Mouse (Mus musculus): Measurements from ENCODE around the gene Ugt2a3. TPM values are rescaled to one million over a fixed set of nuclear protein-coding genes. Genes with fewer than 3 reads are reported as not detected.
"Not testable (repeated sequence)": the region's sequence is repeated elsewhere in the genome, so short reads cannot be mapped to it uniquely, and the experiment has no call there.

Ugt2a3 gene
- 0.07 TPM in 1 of 2 replicates, not detected in the other for polyA plus RNA-seq (2016; fragmentation: Nextera tagmentation; extraction: Ambion mirVana)

DNA sequence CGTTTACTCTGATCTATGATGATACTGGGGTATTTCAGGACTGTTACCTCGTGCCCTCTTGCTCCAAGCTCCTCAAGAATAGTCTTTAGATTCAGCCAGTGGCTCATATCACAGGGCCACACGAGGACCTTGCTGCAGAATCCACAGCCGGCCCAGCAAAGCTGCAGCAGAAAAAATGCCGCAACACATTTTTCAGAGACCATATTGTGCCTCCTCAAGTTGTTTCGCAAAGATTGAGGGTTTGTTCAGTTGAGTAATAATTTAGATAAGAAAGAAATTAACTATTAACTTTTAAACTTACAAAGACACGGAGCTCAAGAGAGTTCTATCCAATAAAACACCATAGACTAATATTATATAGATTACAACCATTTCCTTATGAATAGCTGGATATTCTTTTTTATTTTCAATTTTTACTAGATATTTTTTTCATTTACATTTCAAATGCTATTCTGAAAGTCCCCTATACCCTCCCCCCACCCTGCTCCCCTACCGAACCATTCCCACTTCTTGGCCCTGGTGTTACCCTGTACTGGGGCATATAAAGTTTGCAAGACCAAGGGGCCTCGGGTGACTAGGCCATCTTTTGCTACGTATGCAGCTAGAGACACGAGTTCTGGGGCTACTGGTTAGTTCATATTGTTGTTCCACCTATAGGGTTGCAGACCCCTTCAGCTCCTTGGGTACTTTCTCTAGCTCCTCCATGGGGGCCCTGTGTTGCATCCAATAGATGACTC, at the start of gene Ugt2a3:
Gene Ugt2a3 (minus strand): TSS at position 235 of the 737 bp plus-strand sequence.
- Histone ChIP-seq H3K4me1 (no peaks in the 10 kb centered on the region), H3K4me3 (no peak within 1 kb of the TSS), H3K36me3 (replicated peaks) (no peaks in the 10 kb centered on the region), H3K27me3 (ENCODE audit: poor library complexity, severe bottlenecking) (no peaks in the 10 kb centered on the region), H3K9me3 (no peaks in the 10 kb centered on the region), H3K27ac (no peak within 1 kb of the TSS)
- WGBS, result 88% methylated on average over 11 of the region's 11 CpGs
- no peak for DNase-seq (ENCODE audit: extremely low spot score, low spot score)

DNA sequence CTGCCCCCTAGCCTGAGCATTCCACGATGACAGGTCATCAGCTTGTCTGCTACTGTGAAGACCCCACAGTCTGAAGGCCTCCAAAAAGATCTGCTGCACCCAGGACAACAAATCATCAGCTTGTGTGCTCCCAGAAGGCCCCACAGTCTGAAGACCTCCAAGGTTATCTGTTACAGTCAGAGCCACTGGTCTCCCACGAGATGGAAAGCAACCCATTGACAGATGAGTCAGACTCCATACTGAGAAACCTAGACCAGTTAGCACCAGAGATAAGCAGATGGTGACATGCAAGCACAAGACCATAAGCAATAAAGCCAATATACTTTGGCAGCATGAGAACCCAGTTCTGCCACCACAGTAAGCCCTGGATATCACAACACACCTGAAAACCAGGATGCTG, 43.2 kb upstream of the Ugt2a3 start:
- Histone ChIP-seq H3K4me3 (no peak overlapping the region), H3K27ac (no peak overlapping the region), H3K4me1 (no peaks in the 10 kb centered on the region), H3K9me3 (no peaks in the 10 kb centered on the region), H3K36me3 (replicated peaks) (no peaks in the 10 kb centered on the region), H3K27me3 (ENCODE audit: poor library complexity, severe bottlenecking) (no peaks in the 10 kb centered on the region)
- 82% methylated on average over 2 of the region's 2 CpGs for WGBS
- no peak for DNase-seq (ENCODE audit: extremely low spot score, low spot score)

DNA sequence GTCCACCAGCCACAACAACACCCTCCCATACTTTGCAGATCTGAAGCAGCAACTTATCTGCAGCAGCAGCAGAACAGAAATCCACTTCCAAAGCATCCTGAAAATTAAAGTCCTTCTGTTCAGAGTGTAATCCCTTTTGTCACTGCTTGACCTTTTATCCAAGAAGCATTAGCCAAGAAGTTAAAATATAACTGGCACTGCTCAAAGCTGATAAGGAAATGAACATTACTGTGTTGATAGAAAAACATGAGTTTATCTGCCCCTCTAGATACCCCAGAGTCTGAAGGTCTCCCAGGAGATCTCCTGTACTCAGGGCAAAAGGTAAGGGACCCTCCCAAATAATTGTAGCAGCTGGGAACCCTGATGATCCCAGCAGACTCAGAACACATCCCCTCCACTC, 42.8 kb upstream of the Ugt2a3 start:
- Histone ChIP-seq H3K36me3 (replicated peaks) (no peaks in the 10 kb centered on the region), H3K4me1 (no peaks in the 10 kb centered on the region), H3K27me3 (ENCODE audit: poor library complexity, severe bottlenecking) (no peaks in the 10 kb centered on the region), H3K27ac (no peak overlapping the region), H3K9me3 (no peaks in the 10 kb centered on the region), H3K4me3 (no peak overlapping the region)
- no peak for DNase-seq (ENCODE audit: extremely low spot score, low spot score)

DNA sequence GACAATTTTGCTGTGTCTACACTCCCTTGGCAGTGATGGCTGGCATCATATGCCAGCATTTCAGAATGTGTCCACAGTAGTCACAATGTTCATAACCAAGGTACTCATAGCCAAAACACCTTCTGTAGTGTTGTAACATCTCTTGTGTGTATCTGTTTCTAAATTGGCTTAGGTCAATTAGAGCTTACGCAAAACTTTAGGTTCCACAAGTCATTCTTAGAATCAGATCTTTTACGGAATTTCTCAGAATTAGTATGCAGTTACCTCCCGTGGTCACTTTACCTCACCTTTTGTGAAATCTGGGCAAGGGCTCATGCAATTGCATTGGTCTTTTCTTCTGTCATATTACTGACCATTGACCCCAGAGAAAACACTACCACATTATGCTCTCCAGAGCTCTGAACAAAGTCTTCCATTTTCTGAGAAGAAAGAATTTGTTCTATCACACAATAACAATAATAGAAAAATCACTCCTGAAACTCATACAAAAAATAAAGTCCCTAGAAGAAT, 38.9 kb upstream of the Ugt2a3 start:
- no peaks in the 10 kb centered on the region for H3K36me3 ChIP-seq (replicated peaks)
- H3K4me1 ChIP-seq, result no peaks in the 10 kb centered on the region
- DNase-seq (ENCODE audit: extremely low spot score, low spot score), result no peak
- H3K27ac ChIP-seq, result no peak overlapping the region
- WGBS, result 91% methylated on average over 3 of the region's 3 CpGs
- no peaks in the 10 kb centered on the region for H3K9me3 ChIP-seq
- H3K27me3 ChIP-seq (ENCODE audit: poor library complexity, severe bottlenecking), result no peaks in the 10 kb centered on the region
- no peak overlapping the region for H3K4me3 ChIP-seq

DNA sequence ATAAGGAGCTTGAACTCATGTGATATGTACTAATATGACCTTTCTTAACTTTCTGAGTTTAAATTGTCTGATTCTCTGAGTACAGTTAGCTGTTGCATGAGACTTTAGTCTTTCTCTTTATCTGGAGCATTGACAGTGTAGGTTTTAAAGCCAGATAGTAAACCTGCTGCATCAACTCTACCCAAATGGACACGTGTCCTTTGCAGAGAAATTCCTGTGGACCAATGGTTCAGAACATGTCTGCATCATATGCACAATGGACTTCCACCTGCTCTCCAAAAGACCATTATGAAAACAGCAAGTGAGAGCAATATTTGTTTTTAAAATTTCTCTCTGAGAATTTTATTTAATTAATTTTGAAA, 36.5 kb upstream of the Ugt2a3 start:
- Histone ChIP-seq H3K4me1 (no peaks in the 10 kb centered on the region), H3K36me3 (replicated peaks) (no peaks in the 10 kb centered on the region), H3K27ac (no peak overlapping the region), H3K27me3 (ENCODE audit: poor library complexity, severe bottlenecking) (no peaks in the 10 kb centered on the region), H3K4me3 (no peak overlapping the region), H3K9me3 (no peaks in the 10 kb centered on the region)
- DNase-seq (ENCODE audit: extremely low spot score, low spot score), result no peak
- WGBS, result 84% methylated on average over 1 of the region's 1 CpGs

DNA sequence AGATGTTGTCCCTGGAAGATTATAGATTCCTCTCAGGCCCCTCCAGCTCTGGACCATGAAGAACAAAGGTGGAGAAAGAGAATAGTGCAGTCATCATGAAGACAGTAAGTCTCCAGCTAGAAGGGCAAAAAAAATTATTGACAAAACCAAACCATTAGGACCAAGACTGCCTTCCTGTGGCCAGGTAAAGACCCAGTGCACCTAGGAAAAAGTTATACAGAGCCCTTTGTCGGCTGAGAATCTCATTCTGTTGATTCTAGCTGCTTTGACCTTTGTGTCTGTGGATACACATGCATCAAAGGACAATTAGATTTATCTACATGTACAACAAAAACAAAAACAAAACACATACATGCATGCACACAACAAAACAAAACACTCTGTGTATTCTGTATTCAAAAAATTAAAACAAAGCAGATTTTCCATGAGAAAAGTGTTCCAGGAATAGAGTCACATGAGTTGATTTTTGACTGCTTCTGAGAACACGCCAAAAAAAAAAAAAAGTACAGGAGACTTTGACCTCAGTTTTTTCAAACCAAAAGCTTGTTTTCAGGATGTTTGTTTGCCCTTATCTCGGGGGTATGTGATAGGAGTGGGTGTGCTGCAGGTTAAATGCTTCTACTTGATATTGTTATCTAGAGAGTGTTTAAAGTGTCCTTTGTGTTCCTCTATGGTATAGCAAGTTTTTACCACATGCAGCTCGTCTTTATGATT, 36.0 kb upstream of the Ugt2a3 start:
- H3K9me3 ChIP-seq; H3K27me3 ChIP-seq (ENCODE audit: poor library complexity, severe bottlenecking); H3K4me3 ChIP-seq; H3K36me3 ChIP-seq (replicated peaks); H3K27ac ChIP-seq; DNase-seq (ENCODE audit: extremely low spot score, low spot score); H3K4me1 ChIP-seq: not testable (repeated sequence)
- 78% methylated on average over 4 of the region's 4 CpGs for whole genome bisulfite sequencing

DNA sequence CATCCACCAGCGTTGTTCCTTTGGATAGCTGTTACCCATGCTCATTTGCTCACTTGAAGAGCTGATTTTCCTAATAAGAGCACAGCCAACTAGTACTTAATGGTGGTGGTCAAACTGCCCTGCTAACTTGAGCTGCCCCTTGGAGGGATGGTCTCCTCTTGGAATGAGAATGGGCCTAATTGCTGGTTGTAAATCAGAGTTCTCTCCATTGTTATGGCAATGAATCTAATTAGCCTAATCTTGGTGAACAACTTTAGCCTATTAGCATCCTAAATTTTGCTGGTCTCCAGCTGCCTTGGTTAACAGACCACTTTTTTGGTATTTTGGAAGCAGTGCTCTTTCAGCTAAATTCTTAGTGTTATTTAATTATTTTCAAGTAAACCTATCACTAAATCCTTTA, 13.4 kb upstream of the Ugt2a3 start:
- WGBS, result 49% methylated on average over 1 of the region's 1 CpGs
- H3K36me3 ChIP-seq (replicated peaks), result no peaks in the 10 kb centered on the region

DNA sequence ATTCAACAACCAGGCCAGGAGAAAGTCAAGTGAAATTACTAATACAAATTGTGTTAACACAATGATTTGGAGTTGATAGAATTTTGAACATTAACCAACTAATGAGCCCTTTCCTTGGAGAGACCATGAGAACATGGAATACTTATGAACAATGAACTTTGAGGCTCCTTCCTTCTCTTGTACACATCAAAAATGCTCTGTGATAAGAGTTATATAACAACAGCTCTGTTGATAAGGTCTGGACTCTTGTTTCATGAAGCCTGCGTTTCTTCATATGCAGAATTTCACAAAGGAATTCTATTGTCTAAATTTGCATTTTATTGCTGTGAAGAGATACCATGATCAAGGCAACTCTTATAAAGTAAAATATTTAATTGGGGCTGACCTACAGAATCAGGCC, 12.2 kb upstream of the Ugt2a3 start:
- DNase-seq (ENCODE audit: extremely low spot score, low spot score); H3K9me3 ChIP-seq; H3K36me3 ChIP-seq (replicated peaks); H3K4me3 ChIP-seq; H3K27ac ChIP-seq; H3K4me1 ChIP-seq; H3K27me3 ChIP-seq (ENCODE audit: poor library complexity, severe bottlenecking): not testable (repeated sequence)
- 93% methylated on average over 1 of the region's 1 CpGs for WGBS

More for the DNA sequence above, 13.4 kb upstream of the Ugt2a3 start:
- H3K27me3 ChIP-seq (ENCODE audit: poor library complexity, severe bottlenecking), result no peaks in the 10 kb centered on the region
- no peak overlapping the region for H3K27ac ChIP-seq
- no peak for DNase-seq (ENCODE audit: extremely low spot score, low spot score)
- no peak overlapping the region for H3K4me3 ChIP-seq
- H3K4me1 ChIP-seq, result no peaks in the 10 kb centered on the region
- no peaks in the 10 kb centered on the region for H3K9me3 ChIP-seq

DNA sequence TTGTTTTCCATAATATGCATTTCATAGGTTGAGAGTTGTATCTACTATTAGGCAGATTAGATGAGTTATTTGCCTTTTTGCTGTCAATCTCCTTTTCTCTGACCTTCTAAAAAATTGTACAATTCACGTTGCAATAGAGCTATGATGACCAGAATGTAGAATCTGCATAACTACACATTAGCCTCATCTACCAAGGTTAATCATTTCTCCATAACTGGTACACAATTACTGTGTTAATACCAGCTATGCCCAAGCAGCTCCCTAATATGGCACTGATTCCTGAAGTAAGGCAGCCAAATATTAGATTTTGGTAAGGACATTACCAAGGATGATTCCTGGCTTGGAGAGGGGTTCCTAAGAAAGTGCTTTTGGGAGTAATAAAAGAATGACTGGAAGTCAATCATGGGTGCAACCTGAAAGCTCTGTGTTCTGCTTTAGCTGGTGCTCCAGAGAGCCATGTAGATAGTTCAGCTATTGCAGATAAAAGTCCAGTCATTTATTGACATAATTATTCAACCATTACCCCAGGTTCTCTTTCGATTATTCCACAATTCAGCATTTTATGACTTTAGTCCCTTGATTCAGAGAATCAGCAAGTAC, 10.6 kb upstream of the Ugt2a3 start:
- DNase-seq (ENCODE audit: extremely low spot score, low spot score), result not testable (repeated sequence)

DNA sequence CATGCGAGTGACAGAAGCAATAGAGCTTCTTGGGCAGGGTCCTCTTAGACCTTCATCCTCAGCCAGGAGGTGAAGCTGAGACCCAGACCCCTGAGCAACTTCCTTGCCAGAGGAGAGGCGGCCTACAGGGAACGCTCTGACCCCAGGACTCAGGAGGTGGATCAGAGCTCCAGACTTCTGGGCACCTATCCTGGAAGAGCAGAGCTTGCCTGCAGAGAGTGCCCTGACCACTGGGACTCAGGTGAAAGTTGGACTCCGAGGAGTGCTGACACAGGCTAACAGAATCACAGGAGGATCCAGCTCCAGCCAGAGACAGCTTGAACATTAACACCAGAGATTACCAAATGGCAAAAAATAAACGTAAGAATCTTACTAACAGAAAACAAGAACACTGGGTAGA, 3.5 kb upstream of the Ugt2a3 start:
- Histone ChIP-seq H3K4me1 (no peaks in the 10 kb centered on the region), H3K9me3 (no peaks in the 10 kb centered on the region), H3K27ac (no peak overlapping the region), H3K4me3 (no peak overlapping the region), H3K27me3 (ENCODE audit: poor library complexity, severe bottlenecking) (no peaks in the 10 kb centered on the region), H3K36me3 (replicated peaks) (no peaks in the 10 kb centered on the region)
- no peak for DNase-seq (ENCODE audit: extremely low spot score, low spot score)
- 94% methylated on average over 5 of the region's 5 CpGs for WGBS

More for the DNA sequence above, 10.6 kb upstream of the Ugt2a3 start:
- H3K27ac ChIP-seq; H3K4me3 ChIP-seq; H3K4me1 ChIP-seq; H3K27me3 ChIP-seq (ENCODE audit: poor library complexity, severe bottlenecking); H3K36me3 ChIP-seq (replicated peaks); H3K9me3 ChIP-seq: not testable (repeated sequence)
- WGBS, result 72% methylated on average over 2 of the region's 2 CpGs

DNA sequence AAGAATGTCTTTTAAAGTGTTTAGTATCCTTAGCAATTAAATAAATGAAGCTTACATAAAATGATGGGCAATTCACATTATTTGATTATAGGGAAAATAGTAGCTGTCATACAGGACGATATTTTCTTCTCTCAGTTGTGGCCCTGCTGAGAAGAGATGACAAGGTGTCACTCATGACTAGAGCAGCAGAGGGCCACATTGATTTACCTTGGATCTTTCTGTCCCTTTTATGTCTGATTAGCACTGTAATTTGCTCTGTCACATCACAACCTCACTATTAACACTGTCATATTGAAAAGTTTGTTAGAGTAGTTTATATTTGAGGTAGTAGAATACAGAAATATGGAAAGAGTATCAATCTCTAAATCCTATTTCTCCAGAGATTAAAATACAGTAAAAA, 1.8 kb downstream of the Ugt2a3 start:
- Histone ChIP-seq H3K4me1 (no peaks in the 10 kb centered on the region), H3K36me3 (replicated peaks) (no peaks in the 10 kb centered on the region), H3K9me3 (no peaks in the 10 kb centered on the region), H3K27ac (no peak overlapping the region), H3K4me3 (no peak overlapping the region), H3K27me3 (ENCODE audit: poor library complexity, severe bottlenecking) (no peaks in the 10 kb centered on the region)
- WGBS, result 75% methylated on average over 1 of the region's 1 CpGs
- no peak for DNase-seq (ENCODE audit: extremely low spot score, low spot score)

DNA sequence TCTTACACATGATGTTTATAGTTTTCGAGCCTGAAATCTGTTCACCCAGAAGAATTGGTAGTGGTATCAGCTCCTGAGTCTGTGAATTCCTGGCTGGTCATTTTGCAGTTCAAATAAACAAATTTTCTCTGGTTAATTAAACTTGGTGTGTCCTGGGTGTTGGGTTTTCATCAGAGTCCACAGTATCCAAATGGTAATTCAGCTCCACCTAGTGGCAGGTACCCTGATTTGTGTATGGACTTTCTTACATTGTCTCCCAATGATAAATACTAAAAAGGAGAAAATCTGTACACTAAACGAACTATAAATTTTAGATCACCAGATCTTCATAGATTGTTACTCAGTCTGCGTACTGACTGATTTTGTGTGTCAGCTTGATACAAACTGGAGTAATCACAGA, 3.4 kb downstream of the Ugt2a3 start:
- H3K4me1 ChIP-seq, result no peaks in the 10 kb centered on the region
- no peak for DNase-seq (ENCODE audit: extremely low spot score, low spot score)
- H3K4me3 ChIP-seq, result no peak overlapping the region
- 64% methylated on average over 3 of the region's 3 CpGs for WGBS
- H3K27me3 ChIP-seq (ENCODE audit: poor library complexity, severe bottlenecking), result no peaks in the 10 kb centered on the region
- no peaks in the 10 kb centered on the region for H3K9me3 ChIP-seq
- no peaks in the 10 kb centered on the region for H3K36me3 ChIP-seq (replicated peaks)
- H3K27ac ChIP-seq, result no peak overlapping the region

DNA sequence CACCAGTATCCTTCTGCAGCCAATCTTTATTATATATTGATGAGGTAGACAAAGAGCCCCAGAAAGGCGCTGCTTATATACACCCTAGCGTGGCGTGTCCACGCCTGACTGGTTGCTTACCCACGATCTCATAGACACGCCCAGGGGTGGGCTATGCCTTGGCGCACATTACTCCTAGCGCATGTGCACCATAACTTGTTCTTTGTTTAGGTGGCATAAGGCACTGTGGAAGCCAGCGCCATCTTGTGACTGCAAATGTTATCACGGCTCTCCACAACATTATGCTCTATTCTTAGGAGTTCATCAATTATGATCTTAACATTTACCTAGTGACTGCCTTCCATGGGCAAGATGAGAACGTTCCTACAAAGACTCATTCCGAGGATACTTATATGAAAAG, 25.6 kb downstream of the Ugt2a3 start:
- no peak for DNase-seq (ENCODE audit: extremely low spot score, low spot score)
- H3K9me3 ChIP-seq, result peaks cover 7% of the 10 kb centered on the region
- 93% methylated on average over 12 of the region's 12 CpGs for WGBS
- H3K36me3 ChIP-seq (replicated peaks), result no peaks in the 10 kb centered on the region
- no peak overlapping the region for H3K4me3 ChIP-seq
- H3K27ac ChIP-seq, result no peak overlapping the region
- H3K27me3 ChIP-seq (ENCODE audit: poor library complexity, severe bottlenecking), result no peaks in the 10 kb centered on the region
- no peaks in the 10 kb centered on the region for H3K4me1 ChIP-seq
